Mouse (Mus musculus) pancreas, adult 10 weeks (tissue): ENCODE measurements around the gene Mvp. TPM values are rescaled to one million over a fixed set of nuclear protein-coding genes. Genes with fewer than 3 reads are reported as not detected.

ENCODE experiments used
- polyA plus RNA-seq: library from polyadenylated mRNA; stranded (reverse); fragments of 350-450 nt; fragmentation: Illumina TruSeq; extraction: RNeasy Lipid Tissue Mini Kit (QIAGEN cat#74804); gene quantifications from one replicate; pipeline ENCODE4 v1.2.3, GENCODE M21; 2015; ENCODE audit warnings: low read depth, low replicate concordance; ENCODE audit not compliant: insufficient read depth

Gene Mvp
- 10.7 TPM for polyA plus RNA-seq

GRCm38 (mm10) chr7:127014320-127014719, at the start of gene Mvp:
TSS of gene Mvp (minus strand) at chr7:127014621.

GRCm38 (mm10) chr7:127041851-127042672, 27.6 kb upstream of the Mvp start, which contains the start of gene Kif22:
TSS of gene Kif22 (minus strand) at chr7:127042471.

GRCm38 (mm10) chr7:127026984-127027726, 12.7 kb upstream of the Mvp start, which contains the start of gene Maz:
TSS of gene Maz (minus strand) at chr7:127027037.

GRCm38 (mm10) chr7:127020901-127021562, 6.6 kb upstream of the Mvp start, which contains the start of the genes Gm42742 and Prrt2:
TSS of gene Gm42742 (minus strand) at chr7:127021097.
TSS of gene Prrt2 (minus strand) at chr7:127021211.

GRCm38 (mm10) chr7:127016971-127017949, 2.8 kb upstream of the Mvp start, which contains the start of gene Pagr1a:
TSS of gene Pagr1a (minus strand) at chr7:127017352.

GRCm38 (mm10) chr7:127016481-127016485, 1.9 kb upstream of the Mvp start, which contains the start of gene Pagr1b:
TSS of gene Pagr1b (minus strand) at chr7:127016484.

GRCm38 (mm10) chr7:126975950-126976866, 38.2 kb downstream of the Mvp start, which contains the start of gene Cdiptos:
TSS of gene Cdiptos (minus strand) at chr7:126976098.

GRCm38 (mm10) chr7:126975893-126975949, 38.7 kb downstream of the Mvp start, which contains the start of gene Cdipt:
TSS of gene Cdipt (plus strand) at chr7:126975914.

GRCm38 (mm10) chr7:126949793-126950646, 64.4 kb downstream of the Mvp start, which contains the start of gene Sez6l2:
TSS of gene Sez6l2 (plus strand) at chr7:126950563.

GRCm38 (mm10) chr7:126949403-126949792, 65.0 kb downstream of the Mvp start, which contains the start of gene Asphd1:
TSS of gene Asphd1 (minus strand) at chr7:126949582.

Other genes starting within 250 kb of the Mvp start
- gene Gdpd3, start 248.3 kb downstream of the Mvp start, polyA plus RNA-seq = 2.5 TPM
- 86.3 TPM for gene Ypel3, start 237.7 kb downstream of the Mvp start, polyA plus RNA-seq
- gene Tbx6, start 233.1 kb downstream of the Mvp start, polyA plus RNA-seq = 1.9 TPM
- gene Ppp4c, start 222.1 kb downstream of the Mvp start, polyA plus RNA-seq = 30.4 TPM
- 3.8 TPM for gene Fam57b, start 217.0 kb downstream of the Mvp start, polyA plus RNA-seq
- gene 4930451I11Rik, start 183.0 kb downstream of the Mvp start, polyA plus RNA-seq = not detected
- gene Doc2a, start 167.2 kb downstream of the Mvp start, polyA plus RNA-seq = not detected
- 4.6 TPM for gene Hirip3, start 152.6 kb downstream of the Mvp start, polyA plus RNA-seq
- 12.9 TPM for gene Ino80e, start 152.2 kb downstream of the Mvp start, polyA plus RNA-seq
- gene Taok2, start 129.9 kb downstream of the Mvp start, polyA plus RNA-seq = 31.1 TPM
- gene Tmem219, start 91.7 kb downstream of the Mvp start, polyA plus RNA-seq = 29.4 TPM
- 3.6 TPM for gene Kctd13, start 85.7 kb downstream of the Mvp start, polyA plus RNA-seq
- 3.6 TPM for gene Asphd1, start 65.0 kb downstream of the Mvp start, polyA plus RNA-seq
- gene Sez6l2, start 64.1 kb downstream of the Mvp start, polyA plus RNA-seq = 17.7 TPM
- gene Cdipt, start 38.7 kb downstream of the Mvp start, polyA plus RNA-seq = 28.6 TPM
- 1.6 TPM for gene Cdiptos, start 38.5 kb downstream of the Mvp start, polyA plus RNA-seq
- not detected for gene Pagr1b, start 1.9 kb upstream of the Mvp start, polyA plus RNA-seq
- 17.2 TPM for gene Pagr1a, start 2.7 kb upstream of the Mvp start, polyA plus RNA-seq
- gene Gm42742, start 6.5 kb upstream of the Mvp start, polyA plus RNA-seq = 3.3 TPM
- gene Prrt2, start 6.6 kb upstream of the Mvp start, polyA plus RNA-seq = 0.76 TPM
- gene Maz, start 12.4 kb upstream of the Mvp start, polyA plus RNA-seq = 33.7 TPM
- 0.39 TPM for gene Kif22, start 27.9 kb upstream of the Mvp start, polyA plus RNA-seq
- gene Zg16, start 72.7 kb upstream of the Mvp start, polyA plus RNA-seq = 25,813 TPM
- gene AI467606, start 76.7 kb upstream of the Mvp start, polyA plus RNA-seq = 2.4 TPM
- 0.54 TPM for gene Qprt, start 107.6 kb upstream of the Mvp start, polyA plus RNA-seq
- 0.24 TPM for gene Spn, start 123.2 kb upstream of the Mvp start, polyA plus RNA-seq
- gene Cd2bp2, start 181.4 kb upstream of the Mvp start, polyA plus RNA-seq = 10.8 TPM
- 7.0 TPM for gene Tbc1d10b, start 193.8 kb upstream of the Mvp start, polyA plus RNA-seq
- gene Mylpf, start 194.3 kb upstream of the Mvp start, polyA plus RNA-seq = 1.5 TPM
- gene Zfp553, start 218.4 kb upstream of the Mvp start, polyA plus RNA-seq = 2.2 TPM
- 2.8 TPM for gene Sept1, start 218.5 kb upstream of the Mvp start, polyA plus RNA-seq
- 8.5 TPM for gene Zfp771, start 229.7 kb upstream of the Mvp start, polyA plus RNA-seq
- 12.0 TPM for gene Dctpp1, start 246.1 kb upstream of the Mvp start, polyA plus RNA-seq